Mouse (Mus musculus) urinary bladder, postnatal 10 days (tissue): ENCODE measurements around the gene Sgpp2.

Experiments
- DNase-seq: peaks from one replicate; pipeline ENCODE4 v3.0.0; 2022; ENCODE audit warnings: low spot score

Sgpp2 gene

DNA sequence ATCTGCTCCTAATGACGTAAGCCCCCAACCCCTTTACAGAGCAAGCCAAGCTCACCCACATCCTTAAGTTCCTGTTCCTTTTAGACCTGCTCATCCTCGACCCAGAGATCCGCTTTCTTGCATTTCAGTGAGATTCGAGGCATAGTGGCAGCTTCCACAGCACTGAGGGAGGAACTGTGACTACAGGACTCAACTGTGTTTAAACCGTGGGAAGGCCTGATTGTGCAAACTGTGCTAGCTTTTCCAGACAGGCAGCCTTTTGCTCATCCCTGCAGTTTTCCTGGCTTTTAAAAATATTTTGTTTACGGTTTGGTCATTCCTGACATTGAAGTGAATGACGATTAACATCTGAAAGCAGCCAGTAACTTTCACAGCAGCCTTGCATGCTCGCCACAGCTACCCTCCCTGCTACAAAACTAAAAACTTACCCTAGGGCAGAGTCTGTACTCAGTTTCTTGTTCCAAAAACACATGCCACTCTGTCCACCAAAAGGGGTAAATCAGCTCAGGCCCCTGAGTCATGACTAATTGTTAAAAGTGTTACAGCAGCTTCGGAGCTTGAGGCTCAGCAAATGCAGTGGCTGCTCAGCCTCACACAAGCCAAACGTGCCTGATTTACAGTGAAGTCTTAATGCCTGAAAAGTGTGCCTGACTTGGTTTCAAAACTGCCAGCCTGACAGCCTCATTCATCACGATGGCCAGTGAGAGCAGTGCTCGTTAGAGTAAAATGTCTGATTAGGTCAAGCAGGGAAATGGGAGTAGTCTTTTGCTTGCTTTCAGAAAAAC, 141.1 kb downstream of the Sgpp2 start:
- no peak for DNase-seq

DNA sequence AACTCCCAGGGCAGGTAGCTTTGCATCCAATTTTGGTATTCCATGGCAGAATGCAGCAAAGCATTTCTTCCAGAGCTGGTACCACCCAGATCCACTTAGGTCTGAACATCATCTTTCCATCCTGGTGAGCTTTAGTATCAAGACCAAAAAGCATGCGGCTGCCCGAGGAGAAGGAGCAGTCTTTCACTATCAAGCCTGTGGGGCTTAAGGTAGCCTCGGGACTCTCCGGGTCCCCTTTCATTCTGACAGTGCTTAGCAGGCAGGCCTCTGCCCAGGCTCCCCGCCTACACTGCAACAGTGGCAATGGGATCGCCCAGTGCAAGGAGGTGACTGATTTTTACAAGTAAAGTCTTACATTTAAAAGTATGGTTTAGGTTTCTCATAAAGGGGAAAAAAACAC, 142.4 kb downstream of the Sgpp2 start:
- no peak for DNase-seq

DNA sequence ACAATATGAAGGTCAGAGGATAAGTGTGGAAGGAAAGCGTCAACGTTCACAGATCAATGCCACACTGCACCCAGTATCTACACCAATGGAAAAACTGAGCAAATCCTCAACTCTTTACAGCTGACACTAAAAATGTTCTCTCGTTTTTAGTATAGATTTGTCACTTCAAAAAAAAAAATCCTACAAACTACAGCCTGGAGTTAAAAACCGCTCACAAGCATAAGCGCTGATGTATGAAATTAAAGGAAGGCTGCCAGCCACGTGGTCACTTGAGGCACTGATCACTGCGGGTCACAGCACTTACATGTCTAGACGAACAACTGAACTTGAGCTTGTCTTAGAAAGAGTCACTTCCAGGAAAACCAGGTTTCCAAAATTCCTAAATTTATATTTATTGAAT, 143.7 kb downstream of the Sgpp2 start:
- no peak for DNase-seq

DNA sequence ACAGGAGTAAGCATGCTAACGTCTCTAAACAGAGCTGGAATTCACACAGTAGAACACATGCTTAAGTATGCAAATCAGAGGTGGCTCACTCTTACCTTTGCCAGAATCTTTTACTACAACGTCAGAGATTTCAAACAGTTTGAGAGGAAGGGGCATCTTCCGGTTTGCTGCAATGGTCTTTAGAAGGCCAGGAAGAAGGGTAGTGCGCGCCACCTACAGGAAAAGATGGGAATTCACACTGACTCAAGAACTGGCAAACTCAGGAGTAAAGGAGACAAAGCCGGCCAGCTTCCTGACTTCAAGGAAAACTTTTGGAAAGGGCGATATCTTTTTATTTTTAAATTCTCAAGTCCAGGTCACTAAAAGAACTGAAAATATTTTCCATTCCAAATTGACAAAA, 144.5 kb downstream of the Sgpp2 start:
- no peak for DNase-seq
